8 mouse cellular contexts compared by ENCODE assay signal in the genomic region with DNA sequence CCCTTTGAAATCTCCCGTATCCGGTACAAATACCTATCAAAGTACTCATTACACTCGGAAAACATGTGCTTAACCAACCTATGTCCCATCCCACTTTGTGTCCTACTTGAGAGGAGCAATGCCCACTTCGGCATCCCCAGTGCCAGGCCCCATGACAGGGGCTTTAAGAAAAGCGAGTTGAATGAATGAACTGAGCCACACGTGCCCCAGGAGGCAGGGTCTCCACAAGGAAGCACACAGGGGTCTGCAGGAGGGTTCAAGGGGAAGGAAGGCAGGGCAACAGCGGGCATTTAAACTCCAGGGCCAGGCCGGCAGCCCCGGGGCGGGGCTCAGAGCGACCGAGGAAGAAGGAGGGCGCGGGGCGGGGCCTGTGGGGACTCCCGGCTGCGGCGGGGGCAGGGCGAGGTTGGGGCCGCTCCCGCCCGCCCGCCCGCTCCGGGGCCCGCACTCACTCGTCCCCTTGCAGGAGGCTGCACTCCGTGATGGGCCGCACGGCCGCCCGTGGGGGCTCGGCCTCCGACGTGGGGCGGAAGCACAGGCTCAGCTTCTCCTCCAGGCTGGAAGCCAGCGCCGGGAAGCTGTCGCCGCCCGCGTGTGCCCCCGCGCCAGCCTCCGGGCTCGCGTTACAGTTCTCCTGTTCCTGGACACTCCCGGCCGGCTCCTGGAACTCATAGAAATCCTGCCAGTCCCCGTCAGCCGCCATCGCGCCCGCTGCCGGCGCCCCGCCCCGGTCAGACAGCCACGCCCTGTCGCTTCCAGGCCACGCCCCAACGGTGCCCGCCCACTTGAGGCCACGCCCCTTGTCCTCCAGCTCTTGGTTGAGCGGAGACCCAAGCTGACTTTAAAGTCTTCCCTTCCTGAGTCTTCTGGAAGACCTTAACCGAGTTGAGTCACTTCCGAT. TPM values are rescaled to one million over a fixed set of nuclear protein-coding genes. Genes with fewer than 3 reads are reported as not detected.
A peak's percentile ranks its signal among the peaks of the same experiment; 100 is the strongest.
DNase-seq lines count a peak whose midpoint lies in the region; ATAC-seq and TF ChIP-seq lines count a peak whose summit lies in the region.

A gene (minus strand): TSS at position 772 of the 901 bp plus-strand sequence.

- peak within 1 kb of the TSS; percentile 93 for H3K27ac ChIP-seq in embryonic facial prominence, embryonic 14.5 days (replicated peaks; ENCODE audit: low read depth, low read length)
- H3K27ac ChIP-seq in limb, embryonic 14.5 days (replicated peaks; ENCODE audit: low read depth, low read length): peak within 1 kb of the TSS; percentile 93
- H3K27ac ChIP-seq in midbrain, postnatal 0 days (ENCODE audit: low read depth, low read length): peak within 1 kb of the TSS; percentile 65

- no peaks in the 10 kb centered on the region for H3K9me3 ChIP-seq in embryonic facial prominence, embryonic 14.5 days (ENCODE audit: control insufficient read depth, low read length)
- H3K9me3 ChIP-seq in limb, embryonic 14.5 days (ENCODE audit: control insufficient read depth, low read length): no peaks in the 10 kb centered on the region
- no peaks in the 10 kb centered on the region for H3K9me3 ChIP-seq in midbrain, postnatal 0 days (ENCODE audit: low read length)

- H3K4me3 ChIP-seq in embryonic facial prominence, embryonic 14.5 days (ENCODE audit: low read depth, low read length): peak within 1 kb of the TSS; percentile 93
- peak within 1 kb of the TSS; percentile 83 for H3K4me3 ChIP-seq in limb, embryonic 14.5 days (replicated peaks; ENCODE audit: low read length)
- peak within 1 kb of the TSS; percentile 95 for H3K4me3 ChIP-seq in midbrain, postnatal 0 days (ENCODE audit: low read depth, low read length)

- ATAC-seq in embryonic facial prominence, embryonic 14.5 days (ENCODE audit: low read depth): peak; percentile 95
- peak; percentile 95 for ATAC-seq in limb, embryonic 14.5 days (ENCODE audit: low FRiP score, low read depth)
- peak; percentile 92 for ATAC-seq in midbrain, postnatal 0 days (ENCODE audit: low FRiP score)

- peak within 1 kb of the TSS; percentile 72 for H3K4me2 ChIP-seq in embryonic facial prominence, embryonic 14.5 days (ENCODE audit: low read depth, low read length)
- peak within 1 kb of the TSS; percentile 54 for H3K4me2 ChIP-seq in limb, embryonic 14.5 days (replicated peaks; ENCODE audit: low read depth, low read length, severe bottlenecking)
- H3K4me2 ChIP-seq in midbrain, postnatal 0 days (ENCODE audit: low read depth, low read length, poor library complexity, severe bottlenecking): peak within 1 kb of the TSS; percentile 85

- peaks cover 2% of the 10 kb centered on the region; the same call in 1 of the 2 replicates for H3K36me3 ChIP-seq in embryonic facial prominence, embryonic 14.5 days (ENCODE audit: control insufficient read depth, insufficient read depth, low read length)
- H3K36me3 ChIP-seq in limb, embryonic 14.5 days (ENCODE audit: control insufficient read depth, insufficient read depth, low read length): no peaks in the 10 kb centered on the region
- no peaks in the 10 kb centered on the region for H3K36me3 ChIP-seq in midbrain, postnatal 0 days (ENCODE audit: insufficient read depth, low read length)

- H3K4me1 ChIP-seq in embryonic facial prominence, embryonic 14.5 days (ENCODE audit: control insufficient read depth, insufficient read depth, low read length): peaks cover 6% of the 10 kb centered on the region
- peaks cover 9% of the 10 kb centered on the region; the same call in 1 of the 2 replicates for H3K4me1 ChIP-seq in limb, embryonic 14.5 days (ENCODE audit: control insufficient read depth, insufficient read depth, low read length)
- H3K4me1 ChIP-seq in midbrain, postnatal 0 days (ENCODE audit: insufficient read depth, low read length): 0 out of 2 replicates have a peak, but pooled peaks cover 2% of the 10 kb centered on the region

- peaks cover 6% of the 10 kb centered on the region; the same call in 1 of the 2 replicates for H3K27me3 ChIP-seq in embryonic facial prominence, embryonic 14.5 days (replicated peaks; ENCODE audit: control insufficient read depth, insufficient read depth, low read length)
- H3K27me3 ChIP-seq in limb, embryonic 14.5 days (ENCODE audit: control insufficient read depth, insufficient read depth, low read length): no peaks in the 10 kb centered on the region
- no peaks in the 10 kb centered on the region for H3K27me3 ChIP-seq in midbrain, postnatal 0 days (ENCODE audit: insufficient read depth, low read length)

- TF ChIP-seq CTCF in midbrain, postnatal 0 days (IDR thresholded peaks at IDR 0.05): no peak

- TF ChIP-seq POLR2A in limb, embryonic 14.5 days (IDR thresholded peaks at IDR 0.05; ENCODE audit: borderline replicate concordance, extremely low read depth, insufficient read depth, insufficient read length): 0 out of 2 replicates have a peak, but pooled peaks have one; percentile 46

- under 1% methylated on average over 25 of the region's 67 CpGs for WGBS in embryonic facial prominence, embryonic 14.5 days
- WGBS in limb, embryonic 14.5 days: under 1% methylated on average over 42 of the region's 67 CpGs
- under 1% methylated on average over 40 of the region's 67 CpGs for WGBS in midbrain, postnatal 0 days

- peak; percentile 94 for DNase-seq in 3134 (ENCODE audit: extremely low read depth, insufficient read length, low spot score)
- peak; percentile 97 to 98 for DNase-seq in adrenal gland, postnatal 36 days
- peak; percentile 91 for DNase-seq in embryonic facial prominence, embryonic 14.5 days (ENCODE audit: low spot score)
- DNase-seq in heart, adult 8-10 months (ENCODE audit: low spot score): peak; percentile 96
- peak; percentile 97 for DNase-seq in kidney, adult 9 months
- DNase-seq in limb, embryonic 14.5 days (ENCODE audit: low spot score): peak; percentile 87
- DNase-seq in midbrain, postnatal 0 days (ENCODE audit: low spot score): peak; percentile 77
- DNase-seq in spleen, postnatal 14 days (ENCODE audit: low spot score in 2 of 2): peak; percentile 94 to 95

- peak within 1 kb of the TSS; percentile 90 for H3K9ac ChIP-seq in embryonic facial prominence, embryonic 14.5 days (ENCODE audit: low read depth, low read length)
- H3K9ac ChIP-seq in limb, embryonic 14.5 days (ENCODE audit: low read depth, low read length, severe bottlenecking): peak within 1 kb of the TSS; percentile 89
- peak within 1 kb of the TSS; percentile 92 for H3K9ac ChIP-seq in midbrain, postnatal 0 days (replicated peaks; ENCODE audit: low read length, poor library complexity, severe bottlenecking)

RNA-seq across cellular contexts. Expression of the gene that starts here (rescaled TPM):
- total RNA-seq in adrenal gland, postnatal 36 days (2021): 10 to 100 TPM; 57.9 to 64.7 TPM
- polyA plus RNA-seq in embryonic facial prominence, embryonic 14.5 days (2014; fragmentation: Nextera tagmentation; extraction: Ambion mirVana): 43.2 and 54.0 TPM in 2 replicates
- total RNA-seq in heart, adult 8-10 months (2022): 10 to 100 TPM; 77.0 to 92.6 (median 86.4) TPM
- polyA plus RNA-seq in limb, embryonic 14.5 days (2012; rRNA removed): 28.1 and 33.6 TPM in 2 replicates
- 44.1 and 51.2 TPM in 2 replicates for polyA plus RNA-seq in limb, embryonic 14.5 days (2014; fragmentation: Nextera tagmentation; extraction: Ambion mirVana)
- total RNA-seq in midbrain, postnatal 0 days (2014; rRNA removed): 46.2 and 51.6 TPM in 2 replicates
- polyA plus RNA-seq in midbrain, postnatal 0 days (2015; fragmentation: Nextera tagmentation; extraction: Ambion mirVana): 60.4 and 66.5 TPM in 2 replicates

Comparison
In these comparisons a context has a peak if more than half of its experiments do, and no peak if none do; other contexts are left out.
1. Peak in every context shown above with its lines: DNase-seq, ATAC-seq, H3K4me3 ChIP-seq and H3K27ac ChIP-seq.